9 mouse cellular contexts compared by ENCODE assay signal in genomic region chr9:71915871-71916661, GRCm38 (mm10).
DNase-seq lines count a peak whose midpoint lies in the region; ATAC-seq and TF ChIP-seq lines count a peak whose summit lies in the region.
"Had no signal": no experiment of that assay in that cellular context is flagged by ENCODE, and none has a peak within 500 bp of the region (broad histone marks: within the 10 kb centered on the region; RNA-seq: fewer than 3 reads in every experiment).

No protein-coding gene starts in this region.

- no peaks in the 10 kb centered on the region for H3K79me2 ChIP-seq in liver, adult 2 months (ENCODE audit: control insufficient read depth, insufficient read depth, low read length)

- no peak for ATAC-seq in liver, embryonic 12.5 days
- ATAC-seq in forebrain, embryonic 14.5 days: peak; percentile 80
- peak; percentile 31; the same call in 1 of the 2 replicates for ATAC-seq in lung, embryonic 14.5 days (ENCODE audit: insufficient read depth)
- no peak for ATAC-seq in neural tube, embryonic 15.5 days (ENCODE audit: low FRiP score)
- ATAC-seq in intestine, embryonic 16.5 days: no peak

- H3K9me3 ChIP-seq in liver, embryonic 12.5 days (replicated peaks): no peaks in the 10 kb centered on the region
- no peaks in the 10 kb centered on the region for H3K9me3 ChIP-seq in forebrain, embryonic 14.5 days (replicated peaks; ENCODE audit: control insufficient read depth, low read length)
- H3K9me3 ChIP-seq in lung, embryonic 14.5 days (ENCODE audit: low read depth, low read length): no peaks in the 10 kb centered on the region
- no peaks in the 10 kb centered on the region for H3K9me3 ChIP-seq in neural tube, embryonic 15.5 days (replicated peaks)
- no peaks in the 10 kb centered on the region for H3K9me3 ChIP-seq in intestine, embryonic 16.5 days (ENCODE audit: control insufficient read depth, low read length)

- H3K4me2 ChIP-seq in liver, embryonic 12.5 days: no peak overlapping the region
- no peak overlapping the region for H3K4me2 ChIP-seq in forebrain, embryonic 14.5 days (ENCODE audit: low read length)
- no peak overlapping the region for H3K4me2 ChIP-seq in lung, embryonic 14.5 days
- no peak overlapping the region for H3K4me2 ChIP-seq in neural tube, embryonic 15.5 days
- H3K4me2 ChIP-seq in intestine, embryonic 16.5 days (ENCODE audit: low read depth, low read length): no peak overlapping the region

- TF ChIP-seq POLR2A in liver, adult 2 months (IDR thresholded peaks at IDR 0.05; ENCODE audit: extremely low read depth, insufficient read depth, low read length): no peak

- intact Hi-C loops in left cerebral cortex, postnatal 10 days (cut with DNase I): no loop called here

- H3K4me1 ChIP-seq in liver, adult 2 months (ENCODE audit: control insufficient read depth, insufficient read depth, low read length): no peaks in the 10 kb centered on the region
- H3K4me1 ChIP-seq in liver, embryonic 12.5 days: no peaks in the 10 kb centered on the region
- H3K4me1 ChIP-seq in forebrain, embryonic 14.5 days (ENCODE audit: control insufficient read depth, insufficient read depth, low read length): peaks cover 13% of the 10 kb centered on the region
- H3K4me1 ChIP-seq in lung, embryonic 14.5 days (ENCODE audit: insufficient read depth): 0 out of 2 replicates have a peak, but pooled peaks cover 3% of the 10 kb centered on the region
- H3K4me1 ChIP-seq in neural tube, embryonic 15.5 days: peaks cover 12% of the 10 kb centered on the region
- no peaks in the 10 kb centered on the region for H3K4me1 ChIP-seq in intestine, embryonic 16.5 days (ENCODE audit: control insufficient read depth, insufficient read depth, low read length)

- H3K36me3 ChIP-seq in liver, adult 2 months (ENCODE audit: control insufficient read depth, insufficient read depth, low read length): peaks cover 2% of the 10 kb centered on the region; the same call in 1 of the 2 replicates
- H3K36me3 ChIP-seq in liver, embryonic 12.5 days: 0 out of 2 replicates have a peak, but pooled peaks cover 3% of the 10 kb centered on the region
- H3K36me3 ChIP-seq in forebrain, embryonic 14.5 days (ENCODE audit: control insufficient read depth, insufficient read depth, low read length): no peaks in the 10 kb centered on the region
- peaks cover 7% of the 10 kb centered on the region; the same call in 1 of the 2 replicates for H3K36me3 ChIP-seq in lung, embryonic 14.5 days (ENCODE audit: insufficient read depth)
- no peaks in the 10 kb centered on the region for H3K36me3 ChIP-seq in neural tube, embryonic 15.5 days
- no peaks in the 10 kb centered on the region for H3K36me3 ChIP-seq in intestine, embryonic 16.5 days (ENCODE audit: control insufficient read depth, insufficient read depth, low read length)

- no peaks in the 10 kb centered on the region for H3K27me3 ChIP-seq in liver, adult 2 months (ENCODE audit: control insufficient read depth, insufficient read depth, low read length)
- H3K27me3 ChIP-seq in liver, embryonic 12.5 days (replicated peaks): no peaks in the 10 kb centered on the region
- H3K27me3 ChIP-seq in forebrain, embryonic 14.5 days (replicated peaks; ENCODE audit: control insufficient read depth, insufficient read depth, low read length): no peaks in the 10 kb centered on the region
- H3K27me3 ChIP-seq in lung, embryonic 14.5 days (ENCODE audit: insufficient read depth, low read length): no peaks in the 10 kb centered on the region
- no peaks in the 10 kb centered on the region for H3K27me3 ChIP-seq in neural tube, embryonic 15.5 days (replicated peaks)
- no peaks in the 10 kb centered on the region for H3K27me3 ChIP-seq in intestine, embryonic 16.5 days (replicated peaks; ENCODE audit: control insufficient read depth, insufficient read depth, low read length)

- DNase-seq in liver, adult 2 months (ENCODE audit: extremely low read depth, low read depth, low spot score): peak; percentile 42
- peak; percentile 72 for DNase-seq in forebrain, embryonic 14.5 days (ENCODE audit: low spot score)
- DNase-seq in lung, embryonic 14.5 days: peak; percentile 34
- DNase-seq in left cerebral cortex, postnatal 10 days (ENCODE audit: extremely low spot score in 1 of 2, low spot score in 2 of 2): no peak
- DNase-seq: left cerebral cortex, postnatal 4 days; thymus, postnatal 36 days had no signal

- H3K27ac ChIP-seq in liver, adult 2 months (replicated peaks; ENCODE audit: insufficient read depth, low read depth, low read length): no peak overlapping the region
- H3K27ac ChIP-seq in liver, embryonic 12.5 days: no peak overlapping the region
- H3K27ac ChIP-seq in forebrain, embryonic 14.5 days (ENCODE audit: low read depth, low read length): no peak overlapping the region
- H3K27ac ChIP-seq in lung, embryonic 14.5 days (ENCODE audit: low read depth): peak overlapping the region; percentile 59; the same call in 1 of the 2 replicates
- H3K27ac ChIP-seq in neural tube, embryonic 15.5 days (replicated peaks): peak overlapping the region; percentile 58
- H3K27ac ChIP-seq in intestine, embryonic 16.5 days (ENCODE audit: low read length): no peak overlapping the region

- H3K4me3 ChIP-seq in liver, adult 2 months (ENCODE audit: insufficient read depth, low read depth, low read length): no peak overlapping the region
- no peak overlapping the region for H3K4me3 ChIP-seq in liver, embryonic 12.5 days
- H3K4me3 ChIP-seq in forebrain, embryonic 14.5 days (ENCODE audit: low read depth, low read length): no peak overlapping the region
- no peak overlapping the region for H3K4me3 ChIP-seq in lung, embryonic 14.5 days (ENCODE audit: low read depth, low read length)
- no peak overlapping the region for H3K4me3 ChIP-seq in neural tube, embryonic 15.5 days (replicated peaks)
- no peak overlapping the region for H3K4me3 ChIP-seq in intestine, embryonic 16.5 days (ENCODE audit: low read length)

- no peak overlapping the region for H3K9ac ChIP-seq in liver, adult 2 months (ENCODE audit: low read depth, low read length)
- no peak overlapping the region for H3K9ac ChIP-seq in liver, embryonic 12.5 days
- H3K9ac ChIP-seq in forebrain, embryonic 14.5 days (ENCODE audit: low read length): no peak overlapping the region
- H3K9ac ChIP-seq in lung, embryonic 14.5 days: no peak overlapping the region
- H3K9ac ChIP-seq in neural tube, embryonic 15.5 days (replicated peaks): no peak overlapping the region
- no peak overlapping the region for H3K9ac ChIP-seq in intestine, embryonic 16.5 days (ENCODE audit: low read depth, low read length)

- WGBS in liver, adult 2 months: 75% methylated on average over 6 of the region's 6 CpGs
- WGBS in liver, embryonic 12.5 days (ENCODE audit: insufficient replicate concordance): 77% methylated on average over 6 of the region's 6 CpGs
- WGBS in forebrain, embryonic 14.5 days: 9% methylated on average over 6 of the region's 6 CpGs
- WGBS in lung, embryonic 14.5 days: 51% methylated on average over 6 of the region's 6 CpGs
- WGBS in neural tube, embryonic 15.5 days: 13% methylated on average over 6 of the region's 6 CpGs
- 65% methylated on average over 6 of the region's 6 CpGs for WGBS in intestine, embryonic 16.5 days

- no peak for TF ChIP-seq CTCF in liver, adult 2 months (IDR thresholded peaks at IDR 0.05; ENCODE audit: low read depth, low read length)
- TF ChIP-seq CTCF in lung, embryonic 14.5 days (IDR thresholded peaks at IDR 0.05; ENCODE audit: low read depth): no peak

Comparison
In these comparisons a context has a peak if more than half of its experiments do, and no peak if none do; other contexts are left out.
1. DNase-seq: peak in liver, adult 2 months (single experiment), forebrain, embryonic 14.5 days (single experiment) and lung, embryonic 14.5 days (single experiment); none in left cerebral cortex, postnatal 10 days (0 of 2).
2. H3K27ac ChIP-seq: peak in lung, embryonic 14.5 days (single experiment) and neural tube, embryonic 15.5 days (single experiment); none in liver, adult 2 months (single experiment), liver, embryonic 12.5 days (single experiment), forebrain, embryonic 14.5 days (single experiment) and intestine, embryonic 16.5 days (single experiment).
3. ATAC-seq: peak in forebrain, embryonic 14.5 days (single experiment) and lung, embryonic 14.5 days (single experiment); none in liver, embryonic 12.5 days (single experiment), neural tube, embryonic 15.5 days (single experiment) and intestine, embryonic 16.5 days (single experiment).